Mouse (Mus musculus) limb, embryonic 11.5 days (tissue): ENCODE measurements around the gene Sirpa. TPM values are rescaled to one million over a fixed set of nuclear protein-coding genes. Genes with fewer than 3 reads are reported as not detected.

Experiments used
- ATAC-seq: fragments of 200-750 bp; cut with Nextera tagmentation; 2 replicates; pipeline ENCODE4 v1.8.0; 2017; ENCODE audit warnings: low read depth; ENCODE audit not compliant: insufficient number of reproducible peaks, low FRiP score, low TSS enrichment
- DNase-seq: peaks from one replicate; pipeline ENCODE4 v3.0.0-alpha.2; 2015; ENCODE audit warnings: low spot score
- H3K27ac ChIP-seq: fragments of 300-500 bp; sonication (generic); replicated peaks from 2 replicates; pipeline ENCODE4 v1.5.1; 2014; ENCODE audit warnings: low read depth, mild to moderate bottlenecking, low read length
- H3K27me3 ChIP-seq: fragments of 300-500 bp; sonication (generic); 2 replicates; pipeline ENCODE4 v1.6.1; 2014; ENCODE audit warnings: mild to moderate bottlenecking, low read length, mixed read lengths; ENCODE audit not compliant: control insufficient read depth, insufficient read depth
- H3K36me3 ChIP-seq: fragments of 300-500 bp; sonication (generic); 2 replicates; pipeline ENCODE4 v1.6.1; 2014; ENCODE audit warnings: mild to moderate bottlenecking, low read length, moderate library complexity, mixed read lengths; ENCODE audit not compliant: control insufficient read depth, insufficient read depth
- H3K4me1 ChIP-seq: fragments of 300-500 bp; sonication (generic); 2 replicates; pipeline ENCODE4 v1.6.1; 2014; ENCODE audit warnings: low read length, mixed read lengths; ENCODE audit not compliant: control insufficient read depth, insufficient read depth
- H3K4me2 ChIP-seq: fragments of 300-500 bp; sonication (generic); 2 replicates; pipeline ENCODE4 v1.6.1; 2014; ENCODE audit warnings: low read depth, mild to moderate bottlenecking, moderate library complexity; ENCODE audit not compliant: severe bottlenecking
- H3K4me3 ChIP-seq: fragments of 300-500 bp; sonication (generic); 2 replicates; pipeline ENCODE4 v1.5.1; 2014; ENCODE audit warnings: low read depth, low read length
- H3K9ac ChIP-seq: fragments of 300-500 bp; sonication (generic); 2 replicates; pipeline ENCODE4 v1.6.1; 2014; ENCODE audit warnings: mild to moderate bottlenecking, low read length
- H3K9me3 ChIP-seq: fragments of 300-500 bp; sonication (generic); 2 replicates; pipeline ENCODE4 v1.6.1; 2016; ENCODE audit warnings: low read length; ENCODE audit not compliant: control insufficient read depth
- WGBS: fragments of 180-500 bp; shearing (Covaris S2); extraction: QIAGEN DNeasy Blood & Tissue Kit; methylation state at CpG from one replicate; pipeline ENCODE4 v1.1.7; 2014; 5-methylcytosine and 5-hydroxymethylcytosine counted together
- polyA plus RNA-seq: library from polyadenylated mRNA; unstranded; fragments of >200 nt; fragmentation: Nextera tagmentation; extraction: Ambion mirVana; gene quantifications from 2 replicates; pipeline ENCODE4 v1.2.1, GENCODE M21; 2014

Gene Sirpa
- polyA plus RNA-seq, 1 experiment from 2014 or later, result 16.0 TPM

DNA sequence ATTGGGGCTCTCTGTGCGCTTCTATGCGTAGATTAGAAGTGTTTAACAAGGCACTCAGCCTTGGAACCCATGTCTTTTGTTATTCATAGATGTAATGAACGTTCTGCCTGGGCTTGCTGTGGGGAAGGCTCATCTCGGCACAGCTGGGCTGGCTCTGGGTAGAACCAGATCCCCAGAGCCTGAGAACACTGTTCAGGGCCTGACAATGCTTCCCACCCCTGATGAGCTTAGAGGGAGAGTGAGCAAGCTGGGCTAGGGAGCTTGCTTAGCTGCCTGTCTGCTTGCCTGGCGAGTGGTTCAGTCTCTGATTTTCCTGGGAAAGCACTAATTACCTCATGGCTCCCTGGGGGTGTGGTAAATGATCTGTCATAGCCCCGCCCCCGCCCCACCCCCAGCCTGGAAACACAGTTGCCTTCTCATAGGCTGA lies 4.8 kb upstream of the Sirpa start:
- no peaks in the 10 kb centered on the region for H3K36me3 ChIP-seq
- no peak overlapping the region for H3K9ac ChIP-seq
- H3K4me3 ChIP-seq, result no peak overlapping the region
- H3K4me2 ChIP-seq, result no peak overlapping the region
- H3K9me3 ChIP-seq, result no peaks in the 10 kb centered on the region
- H3K27ac ChIP-seq, result no peak overlapping the region
- DNase-seq, result peak; percentile 34
- ATAC-seq, result no peak
- 16% methylated on average over 7 of the region's 7 CpGs for WGBS
- H3K4me1 ChIP-seq, result 0 out of 2 replicates have a peak, but pooled peaks cover 2% of the 10 kb centered on the region
- H3K27me3 ChIP-seq, result 0 out of 2 replicates have a peak, but pooled peaks cover 4% of the 10 kb centered on the region

- Histone ChIP-seq H3K4me1 (0 out of 2 replicates have a peak, but pooled peaks cover 2% of the 10 kb centered on the region), H3K27me3 (0 out of 2 replicates have a peak, but pooled peaks cover 4% of the 10 kb centered on the region), H3K36me3 (no peaks in the 10 kb centered on the region), H3K9me3 (no peaks in the 10 kb centered on the region), H3K4me2 (peak overlapping the region; percentile 61; the same call in 1 of the 2 replicates), H3K4me3 (no peak overlapping the region), H3K27ac (no peak overlapping the region), H3K9ac (no peak overlapping the region)
- WGBS, result 99% methylated on average over 4 of the region's 4 CpGs
- DNase-seq (no peak), ATAC-seq (no peak)
Observed at GRCm38 (mm10) chr2:129591897-129592296, 738 bp upstream of the Sirpa start.

DNA sequence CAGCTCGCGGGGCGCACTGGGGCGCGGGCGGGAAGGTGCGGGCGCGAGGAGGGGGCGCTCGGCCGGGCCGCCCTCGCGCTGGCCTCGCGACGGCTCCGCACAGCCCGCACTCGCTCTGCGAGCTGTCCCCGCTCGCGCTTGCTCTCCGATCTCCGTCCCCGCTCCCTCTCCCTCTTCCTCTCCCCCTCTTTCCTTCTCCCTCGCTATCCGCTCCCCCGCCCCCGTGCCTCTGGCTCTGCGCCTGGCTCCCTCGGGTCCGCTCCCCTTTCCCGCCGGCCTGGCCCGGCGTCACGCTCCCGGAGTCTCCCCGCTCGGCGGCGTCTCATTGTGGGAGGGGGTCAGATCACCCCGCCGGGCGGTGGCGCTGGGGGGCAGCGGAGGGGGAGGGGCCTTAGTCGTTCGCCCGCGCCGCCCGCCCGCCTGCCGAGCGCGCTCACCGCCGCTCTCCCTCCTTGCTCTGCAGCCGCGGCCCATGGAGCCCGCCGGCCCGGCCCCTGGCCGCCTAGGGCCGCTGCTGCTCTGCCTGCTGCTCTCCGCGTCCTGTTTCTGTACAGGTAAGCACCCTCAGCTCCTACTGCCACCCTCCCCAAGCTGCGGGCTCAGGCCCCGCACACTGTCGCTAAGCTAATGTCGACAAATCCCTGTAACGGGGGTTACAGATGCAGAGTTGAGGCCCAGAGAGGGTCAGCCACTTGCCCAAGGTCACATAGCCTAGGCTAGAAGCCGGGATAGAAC lies 673 bp downstream of the Sirpa start:
- 0 out of 2 replicates have a peak, but pooled peaks cover 4% of the 10 kb centered on the region for H3K27me3 ChIP-seq
- peak overlapping the region; percentile 60 for H3K4me3 ChIP-seq
- H3K27ac ChIP-seq, result peak overlapping the region; percentile 59; the same call in 1 of the 2 replicates
- DNase-seq (peak; percentile 80), ATAC-seq (peak; percentile 77)
- H3K4me2 ChIP-seq, result peak overlapping the region; percentile 61
- 0% methylated on average over 51 of the region's 77 CpGs for WGBS
- no peaks in the 10 kb centered on the region for H3K9me3 ChIP-seq
- H3K36me3 ChIP-seq, result no peaks in the 10 kb centered on the region
- H3K9ac ChIP-seq, result peak overlapping the region; percentile 80
- no peaks in the 10 kb centered on the region for H3K4me1 ChIP-seq

- Histone ChIP-seq H3K9me3 (no peaks in the 10 kb centered on the region), H3K4me3 (peak overlapping the region; percentile 60), H3K27me3 (0 out of 2 replicates have a peak, but pooled peaks cover 4% of the 10 kb centered on the region), H3K36me3 (no peaks in the 10 kb centered on the region), H3K4me2 (peak overlapping the region; percentile 61), H3K4me1 (no peaks in the 10 kb centered on the region), H3K27ac (no peak overlapping the region), H3K9ac (peak overlapping the region; percentile 80)
- ATAC-seq (0 out of 2 replicates have a peak, but pooled peaks have one; percentile 24), DNase-seq (peak; percentile 44)
- 8% methylated on average over 13 of the region's 13 CpGs for WGBS
Observed at GRCm38 (mm10) chr2:129593876-129594421, 1.3 kb downstream of the Sirpa start.

DNA sequence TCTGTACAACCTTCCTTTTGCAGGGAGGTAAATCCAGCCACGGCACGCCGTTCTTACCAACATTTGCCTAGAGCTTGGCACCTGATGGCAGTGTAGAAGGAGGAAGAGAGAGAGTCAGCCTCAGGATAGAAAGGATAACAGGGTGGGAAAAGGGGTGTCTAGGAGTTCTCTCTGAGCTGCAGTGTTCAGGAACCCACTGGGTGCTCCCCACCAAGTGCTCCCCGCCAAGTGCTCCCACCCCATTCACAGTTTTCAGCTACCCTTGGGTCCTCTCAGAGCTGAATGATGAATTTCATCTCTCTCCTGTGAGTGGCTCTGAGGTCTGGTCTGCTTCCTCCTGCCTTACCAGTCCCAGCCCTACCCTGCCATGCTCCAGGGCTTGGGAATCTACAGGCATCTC lies 1.9 kb downstream of the Sirpa start:
- no peaks in the 10 kb centered on the region for H3K4me1 ChIP-seq
- no peaks in the 10 kb centered on the region for H3K36me3 ChIP-seq
- H3K4me2 ChIP-seq, result peak overlapping the region; percentile 61; the same call in 1 of the 2 replicates
- no peak overlapping the region for H3K4me3 ChIP-seq
- 54% methylated on average over 4 of the region's 4 CpGs for WGBS
- H3K27me3 ChIP-seq, result 0 out of 2 replicates have a peak, but pooled peaks cover 4% of the 10 kb centered on the region
- H3K27ac ChIP-seq, result no peak overlapping the region
- ATAC-seq, result no peak
- H3K9ac ChIP-seq, result no peak overlapping the region
- DNase-seq, result no peak
- no peaks in the 10 kb centered on the region for H3K9me3 ChIP-seq

GRCm38 (mm10) chr2:129595206-129595605 lies 2.6 kb downstream of the Sirpa start:
- 69% methylated on average over 4 of the region's 4 CpGs for WGBS
- H3K4me1 ChIP-seq, result no peaks in the 10 kb centered on the region

DNA sequence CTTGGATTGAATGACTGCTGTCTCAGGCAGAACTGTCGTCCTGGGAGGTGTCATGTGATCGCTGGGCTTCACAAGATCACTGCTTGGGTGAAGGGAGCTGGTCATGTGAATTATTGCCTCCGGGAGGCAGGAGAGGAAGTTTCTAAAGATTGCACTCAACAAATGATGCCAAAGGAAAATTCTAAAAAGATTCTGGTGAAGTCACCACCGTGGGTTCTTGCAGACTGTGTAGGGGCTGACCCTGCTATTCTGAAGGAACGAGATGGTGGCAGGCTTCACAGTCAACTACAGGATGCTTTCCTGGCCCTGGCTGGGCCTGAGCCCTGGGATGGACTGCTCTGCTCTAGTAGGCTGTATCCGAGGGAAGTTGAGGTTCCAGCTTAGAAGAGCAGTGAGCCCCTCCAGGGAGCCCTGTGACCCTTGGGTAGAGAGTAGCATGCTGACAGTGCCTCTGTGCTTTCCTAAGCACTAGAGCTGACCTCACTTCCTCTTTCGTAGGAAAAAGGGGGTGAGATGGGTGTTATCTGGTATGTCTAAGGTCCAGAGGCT lies 3.1 kb downstream of the Sirpa start:
- no peak for ATAC-seq
- 63% methylated on average over 7 of the region's 7 CpGs for WGBS
- Histone ChIP-seq H3K9me3 (no peaks in the 10 kb centered on the region), H3K4me1 (no peaks in the 10 kb centered on the region), H3K4me3 (no peak overlapping the region), H3K27ac (no peak overlapping the region), H3K9ac (no peak overlapping the region), H3K36me3 (no peaks in the 10 kb centered on the region), H3K4me2 (no peak overlapping the region), H3K27me3 (0 out of 2 replicates have a peak, but pooled peaks cover 4% of the 10 kb centered on the region)
- DNase-seq, result no peak

More at GRCm38 (mm10) chr2:129595206-129595605, 2.6 kb downstream of the Sirpa start:
- no peak overlapping the region for H3K9ac ChIP-seq
- H3K9me3 ChIP-seq, result no peaks in the 10 kb centered on the region
- H3K4me3 ChIP-seq, result no peak overlapping the region
- 0 out of 2 replicates have a peak, but pooled peaks cover 4% of the 10 kb centered on the region for H3K27me3 ChIP-seq
- DNase-seq (no peak), ATAC-seq (no peak)
- H3K27ac ChIP-seq, result no peak overlapping the region
- H3K4me2 ChIP-seq, result no peak overlapping the region
- no peaks in the 10 kb centered on the region for H3K36me3 ChIP-seq

GRCm38 (mm10) chr2:129596555-129597172 lies 4.0 kb downstream of the Sirpa start:
- no peaks in the 10 kb centered on the region for H3K9me3 ChIP-seq
- H3K4me2 ChIP-seq, result no peak overlapping the region
- H3K27ac ChIP-seq, result no peak overlapping the region
- H3K4me1 ChIP-seq, result no peaks in the 10 kb centered on the region
- no peak for ATAC-seq
- H3K27me3 ChIP-seq, result 0 out of 2 replicates have a peak, but pooled peaks cover 1% of the 10 kb centered on the region
- DNase-seq, result no peak
- H3K36me3 ChIP-seq, result no peaks in the 10 kb centered on the region
- WGBS, result 91% methylated on average over 15 of the region's 15 CpGs
- no peak overlapping the region for H3K4me3 ChIP-seq
- no peak overlapping the region for H3K9ac ChIP-seq
